Mouse (Mus musculus) lung, embryonic 16.5 days (tissue): ENCODE measurements around the gene Ralgapa2. TPM values are rescaled to one million over a fixed set of nuclear protein-coding genes. Genes with fewer than 3 reads are reported as not detected.

Source experiments
- ATAC-seq: fragments of 200-750 bp; cut with Nextera tagmentation; 2 replicates; pipeline ENCODE4 v1.8.0; 2017; ENCODE audit warnings: low read depth, mild to moderate bottlenecking, moderate library complexity
- H3K27ac ChIP-seq: fragments of 300-500 bp; sonication (generic); 2 replicates; pipeline ENCODE4 v1.5.1; 2014; ENCODE audit warnings: mild to moderate bottlenecking, control low read depth, low read length
- H3K27me3 ChIP-seq: fragments of 300-500 bp; sonication (generic); 2 replicates; pipeline ENCODE4 v1.6.1; 2014; ENCODE audit warnings: low read depth, low read length, mixed read lengths; ENCODE audit not compliant: control insufficient read depth, insufficient read depth
- H3K36me3 ChIP-seq: fragments of 300-500 bp; sonication (generic); 2 replicates; pipeline ENCODE4 v1.6.1; 2014; ENCODE audit warnings: low read length; ENCODE audit not compliant: control insufficient read depth, insufficient read depth
- H3K4me1 ChIP-seq: fragments of 300-500 bp; sonication (generic); replicated peaks from 2 replicates; pipeline ENCODE4 v1.6.1; 2014; ENCODE audit warnings: low read length, mixed read lengths; ENCODE audit not compliant: control insufficient read depth, insufficient read depth
- H3K4me2 ChIP-seq: fragments of 300-500 bp; sonication (generic); 2 replicates; pipeline ENCODE4 v1.6.1; 2014; ENCODE audit warnings: low read depth, low read length, control low read depth
- H3K4me3 ChIP-seq: fragments of 300-500 bp; sonication (generic); 2 replicates; pipeline ENCODE4 v1.5.1; 2014; ENCODE audit warnings: mild to moderate bottlenecking, low read length, control low read depth
- H3K9ac ChIP-seq: fragments of 300-500 bp; sonication (generic); 2 replicates; pipeline ENCODE4 v1.6.1; 2014; ENCODE audit warnings: low read length, control low read depth
- H3K9me3 ChIP-seq: fragments of 300-500 bp; sonication (generic); 2 replicates; pipeline ENCODE4 v1.6.1; 2016; ENCODE audit warnings: low read length; ENCODE audit not compliant: control insufficient read depth
- WGBS: fragments of 180-500 bp; shearing (Covaris S2); extraction: QIAGEN DNeasy Blood & Tissue Kit; methylation state at CpG from one replicate; pipeline ENCODE4 v1.1.7; 2014; 5-methylcytosine and 5-hydroxymethylcytosine counted together
- polyA plus RNA-seq: library from polyadenylated mRNA; unstranded; fragments of >200 nt; fragmentation: Nextera tagmentation; extraction: Ambion mirVana; gene quantifications from 2 replicates; pipeline ENCODE4 v1.2.1, GENCODE M21; 2015

The Ralgapa2 gene
- polyA plus RNA-seq, 1 experiment from 2014 or later: 8.4 TPM

GRCm38 (mm10) chr2:146423710-146424301, 88.3 kb downstream of the Ralgapa2 start:
- H3K9me3 ChIP-seq: no peaks in the 10 kb centered on the region
- H3K4me2 ChIP-seq: no peak overlapping the region
- no peak overlapping the region for H3K9ac ChIP-seq
- H3K27me3 ChIP-seq: no peaks in the 10 kb centered on the region
- H3K27ac ChIP-seq: no peak overlapping the region
- no peaks in the 10 kb centered on the region for H3K4me1 ChIP-seq
- no peak overlapping the region for H3K4me3 ChIP-seq
- 69% methylated on average over 4 of the region's 4 CpGs for WGBS
- no peaks in the 10 kb centered on the region for H3K36me3 ChIP-seq
- ATAC-seq: no peak

DNA sequence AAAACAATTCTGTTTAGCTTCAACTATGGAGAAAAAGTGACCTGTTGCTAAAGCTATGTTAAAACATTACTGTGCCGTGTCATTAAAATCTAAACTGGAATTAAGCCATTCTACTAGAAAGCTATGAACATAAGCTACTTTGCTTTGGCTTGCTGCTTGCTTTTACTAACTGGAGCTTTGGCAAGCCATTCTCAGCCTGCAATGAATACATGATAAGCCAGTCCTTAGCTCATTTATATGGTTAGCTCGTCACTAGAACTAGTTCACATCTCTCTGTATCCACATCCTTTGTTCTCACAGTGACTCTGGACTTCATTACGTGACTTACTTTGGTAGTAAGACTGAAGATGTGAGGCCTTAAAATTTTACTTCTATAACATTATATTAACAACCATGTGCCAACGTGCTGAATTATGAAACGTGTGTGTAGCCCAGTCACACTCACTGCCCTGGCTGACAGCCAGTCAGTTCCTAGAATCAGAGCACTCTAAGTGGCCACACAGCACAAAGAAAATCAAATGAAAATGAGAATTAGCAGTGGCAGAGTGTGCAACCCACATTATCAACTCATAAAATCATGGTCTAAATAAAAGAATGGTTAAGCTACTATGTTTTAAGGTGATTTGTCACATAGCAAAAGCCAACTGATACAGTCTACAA, 89.0 kb downstream of the Ralgapa2 start:
- Histone ChIP-seq H3K36me3 (no peaks in the 10 kb centered on the region), H3K27ac (no peak overlapping the region), H3K4me1 (no peaks in the 10 kb centered on the region), H3K9me3 (no peaks in the 10 kb centered on the region), H3K4me3 (no peak overlapping the region), H3K4me2 (no peak overlapping the region), H3K9ac (no peak overlapping the region), H3K27me3 (no peaks in the 10 kb centered on the region)
- WGBS: 76% methylated on average over 5 of the region's 5 CpGs
- no peak for ATAC-seq

DNA sequence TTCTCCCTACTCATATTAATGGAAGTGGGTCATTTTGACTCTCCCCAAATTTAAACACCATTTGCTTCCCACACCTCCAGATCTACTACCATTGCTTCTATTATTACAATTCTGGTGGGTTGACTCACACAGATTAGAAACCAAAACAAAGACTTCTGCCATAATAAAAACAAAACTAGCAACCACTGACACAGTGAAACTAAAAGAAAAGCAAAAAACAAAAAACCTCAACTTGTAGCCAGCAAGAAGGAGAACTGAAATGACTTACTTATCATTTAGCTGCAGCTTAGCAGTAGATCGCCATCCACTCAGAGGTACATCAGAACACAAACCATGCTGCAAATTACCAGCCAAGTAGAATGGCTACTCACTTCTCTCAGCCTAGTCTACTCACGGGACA, 95.9 kb downstream of the Ralgapa2 start:
- H3K36me3 ChIP-seq: no peaks in the 10 kb centered on the region
- no peak overlapping the region for H3K4me2 ChIP-seq
- no peaks in the 10 kb centered on the region for H3K27me3 ChIP-seq
- WGBS: 77% methylated on average over 2 of the region's 2 CpGs
- H3K27ac ChIP-seq: no peak overlapping the region
- ATAC-seq: no peak
- no peak overlapping the region for H3K9ac ChIP-seq
- H3K4me3 ChIP-seq: no peak overlapping the region
- no peaks in the 10 kb centered on the region for H3K9me3 ChIP-seq
- H3K4me1 ChIP-seq: peaks cover 5% of the 10 kb centered on the region; the same call in 1 of the 2 replicates

DNA sequence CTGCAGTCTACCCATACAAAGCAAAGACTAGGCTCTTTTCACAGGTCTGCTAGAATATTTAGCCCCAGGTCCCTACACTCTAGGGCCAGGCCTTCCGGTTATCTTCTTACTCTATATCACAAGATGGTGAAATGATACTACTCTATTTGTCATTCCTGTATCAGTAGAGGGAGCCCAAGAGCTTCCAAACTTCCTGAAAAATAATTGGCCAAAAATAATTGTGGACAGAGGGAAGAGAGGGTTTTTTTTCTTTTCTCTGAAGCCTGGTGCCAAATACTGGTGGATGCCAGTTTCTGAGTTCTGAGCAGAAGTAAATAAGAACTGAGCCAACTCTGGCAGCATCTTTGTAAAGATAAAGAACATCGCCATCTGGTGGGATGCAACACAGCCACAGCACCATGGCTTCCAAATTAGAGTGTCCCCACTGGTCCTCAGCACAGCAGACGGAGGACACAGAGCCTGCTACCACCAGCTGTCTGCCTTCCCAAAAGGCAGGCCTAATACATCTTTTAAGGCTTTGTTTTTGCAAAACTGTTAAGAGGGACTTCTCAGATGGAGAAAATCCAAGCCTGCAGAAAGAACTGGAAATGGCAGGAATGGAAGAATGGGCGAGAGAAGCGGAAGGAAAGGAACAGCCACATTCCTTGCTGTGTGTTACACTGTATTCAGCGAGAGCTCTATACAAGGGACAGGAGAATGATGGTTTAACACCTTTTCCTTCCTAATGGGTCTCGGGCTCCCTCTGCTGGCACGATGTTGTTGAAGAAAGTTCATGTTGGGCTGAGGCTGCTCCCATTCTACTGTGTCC, 97.5 kb downstream of the Ralgapa2 start:
- Histone ChIP-seq H3K4me1 (peaks cover 5% of the 10 kb centered on the region; the same call in 1 of the 2 replicates), H3K27ac (no peak overlapping the region), H3K4me3 (no peak overlapping the region), H3K27me3 (no peaks in the 10 kb centered on the region), H3K4me2 (no peak overlapping the region), H3K9me3 (no peaks in the 10 kb centered on the region), H3K36me3 (no peaks in the 10 kb centered on the region), H3K9ac (no peak overlapping the region)
- WGBS: 32% methylated on average over 8 of the region's 8 CpGs
- peak; percentile 74 for ATAC-seq

DNA sequence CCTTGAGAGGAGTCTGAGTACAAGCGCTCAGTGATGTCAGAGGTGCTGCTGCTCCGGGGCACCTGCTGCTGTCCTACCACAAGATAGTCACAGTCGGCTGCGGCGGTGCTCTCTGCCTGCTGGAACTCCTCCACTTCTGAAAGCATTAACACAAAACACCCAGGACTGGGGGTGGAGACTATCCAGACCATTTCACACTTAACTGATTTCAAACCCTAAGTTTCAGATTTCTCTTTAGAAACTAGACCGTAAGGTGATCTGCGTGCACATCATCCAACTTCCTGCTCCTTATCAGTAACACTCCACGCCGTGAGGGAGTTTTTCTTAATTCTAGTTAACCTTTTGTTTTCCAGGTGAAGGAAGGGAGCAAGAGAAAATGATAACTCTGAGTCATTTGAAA, 99.4 kb downstream of the Ralgapa2 start:
- WGBS: 23% methylated on average over 9 of the region's 9 CpGs

DNA sequence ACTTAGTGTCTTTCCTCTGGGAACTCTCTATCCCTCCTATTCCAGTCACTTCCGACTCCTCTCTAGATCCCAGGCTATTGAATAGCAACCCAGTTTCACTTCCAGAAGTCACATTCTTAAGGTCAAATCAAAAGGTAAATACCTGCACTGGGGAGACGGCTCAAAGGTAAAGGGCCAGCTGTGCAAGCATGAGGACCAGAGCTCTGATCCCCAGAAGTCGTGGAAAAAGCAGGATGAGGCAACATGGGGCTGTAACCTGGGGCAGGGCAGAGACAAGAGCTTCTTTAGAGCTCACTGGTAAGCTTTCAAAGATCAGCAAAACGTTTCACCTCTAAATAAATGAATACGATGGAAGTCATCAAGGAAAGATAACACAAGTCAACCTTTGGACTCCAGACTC, 100.2 kb downstream of the Ralgapa2 start:
- Histone ChIP-seq H3K27ac (no peak overlapping the region), H3K9me3 (no peaks in the 10 kb centered on the region), H3K9ac (no peak overlapping the region), H3K4me1 (peaks cover 5% of the 10 kb centered on the region; the same call in 1 of the 2 replicates), H3K4me2 (no peak overlapping the region), H3K27me3 (no peaks in the 10 kb centered on the region), H3K36me3 (no peaks in the 10 kb centered on the region), H3K4me3 (no peak overlapping the region)
- no peak for ATAC-seq
- WGBS: 51% methylated on average over 5 of the region's 5 CpGs

More for the DNA sequence above, 99.4 kb downstream of the Ralgapa2 start:
- H3K27ac ChIP-seq: no peak overlapping the region
- H3K4me1 ChIP-seq: peaks cover 5% of the 10 kb centered on the region; the same call in 1 of the 2 replicates
- H3K9me3 ChIP-seq: no peaks in the 10 kb centered on the region
- no peaks in the 10 kb centered on the region for H3K27me3 ChIP-seq
- H3K4me3 ChIP-seq: no peak overlapping the region
- H3K9ac ChIP-seq: no peak overlapping the region
- ATAC-seq: no peak
- H3K4me2 ChIP-seq: no peak overlapping the region
- H3K36me3 ChIP-seq: no peaks in the 10 kb centered on the region

- no peak for ATAC-seq
- no peak overlapping the region for H3K27ac ChIP-seq
- H3K9ac ChIP-seq: no peak overlapping the region
- no peak overlapping the region for H3K4me3 ChIP-seq
- no peaks in the 10 kb centered on the region for H3K27me3 ChIP-seq
- no peak overlapping the region for H3K4me2 ChIP-seq
- 65% methylated on average over 4 of the region's 4 CpGs for WGBS
- no peaks in the 10 kb centered on the region for H3K9me3 ChIP-seq
- no peaks in the 10 kb centered on the region for H3K4me1 ChIP-seq
- no peaks in the 10 kb centered on the region; the same call in 1 of the 2 replicates for H3K36me3 ChIP-seq
These were observed 105.1 kb downstream of the Ralgapa2 start for GRCm38 (mm10) chr2:146407078-146407477.

GRCm38 (mm10) chr2:146401588-146401987, 110.6 kb downstream of the Ralgapa2 start:
- Histone ChIP-seq H3K27ac (no peak overlapping the region), H3K27me3 (no peaks in the 10 kb centered on the region), H3K9me3 (no peaks in the 10 kb centered on the region), H3K4me3 (no peak overlapping the region), H3K4me2 (no peak overlapping the region), H3K4me1 (no peaks in the 10 kb centered on the region), H3K36me3 (no peaks in the 10 kb centered on the region; the same call in 1 of the 2 replicates), H3K9ac (no peak overlapping the region)
- ATAC-seq: no peak

GRCm38 (mm10) chr2:146400738-146401137, 111.4 kb downstream of the Ralgapa2 start:
- no peaks in the 10 kb centered on the region for H3K27me3 ChIP-seq
- no peaks in the 10 kb centered on the region for H3K9me3 ChIP-seq
- no peak for ATAC-seq
- 50% methylated on average over 2 of the region's 2 CpGs for WGBS
- H3K9ac ChIP-seq: no peak overlapping the region
- H3K36me3 ChIP-seq: no peaks in the 10 kb centered on the region; the same call in 1 of the 2 replicates
- H3K4me3 ChIP-seq: no peak overlapping the region
- no peak overlapping the region for H3K4me2 ChIP-seq
- H3K4me1 ChIP-seq: no peaks in the 10 kb centered on the region
- no peak overlapping the region for H3K27ac ChIP-seq
